Mouse (Mus musculus): ENCODE results near the gene Rpl32. TPM values are rescaled to one million over a fixed set of nuclear protein-coding genes. Genes with fewer than 3 reads are reported as not detected.

The Rpl32 gene
- total RNA-seq, 1 experiment = 3,173 TPM

DNA sequence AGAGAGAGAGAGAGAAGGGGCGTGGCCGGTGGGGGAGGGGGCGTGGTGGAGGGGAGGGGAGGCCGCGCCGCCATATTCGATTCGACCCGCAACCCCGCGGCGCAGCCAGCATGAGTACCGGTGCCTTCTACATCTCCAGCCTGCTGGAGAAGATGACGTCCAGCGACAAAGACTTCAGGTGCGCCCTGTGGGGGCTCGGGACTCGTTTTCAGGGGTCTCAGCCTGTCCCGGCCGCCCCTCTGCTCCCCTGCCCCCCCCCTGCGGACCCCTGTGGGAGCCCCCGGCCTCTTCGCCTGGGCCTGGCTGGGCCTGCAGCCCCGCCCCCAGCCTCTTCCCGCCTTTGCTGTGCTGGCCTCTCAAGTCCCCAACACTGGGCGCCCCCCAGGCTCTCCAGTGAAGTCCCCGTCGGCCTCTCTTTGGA is 34.0 kb downstream of the Rpl32 start, which contains the start of gene Cand2:
Cand2 (plus strand) TSS at position 38 of the 421 bp plus-strand sequence.
- Histone ChIP-seq H3K36me3 (ENCODE audit: control insufficient read depth, insufficient read depth, low read length, poor library complexity, severe bottlenecking) (no peaks in the 10 kb centered on the region; the same call in 1 of the 2 replicates), H3K4me3 (ENCODE audit: insufficient read depth in 1 of 2, low read depth in 1 of 2, low read length in 2 of 2, poor library complexity in 1 of 2, severe bottlenecking in 1 of 2) (peak within 1 kb of the TSS; percentile 86 to 97), H3K4me1 (ENCODE audit: control insufficient read depth in 2 of 2, insufficient read depth in 2 of 2, low read length in 2 of 2, poor library complexity in 1 of 2) (peaks cover 0 to 7% of the 10 kb centered on the region in 2 experiments; a peak in 2 of 4 replicates), H3K9me3 (ENCODE audit: control insufficient read depth, insufficient read depth, low read depth, low read length) (no peaks in the 10 kb centered on the region), H3K27ac (ENCODE audit: insufficient read depth, low read depth, low read length, poor library complexity, severe bottlenecking) (no peak within 1 kb of the TSS; the same call in 1 of the 2 replicates), H3K9ac (ENCODE audit: insufficient read depth, low read depth, low read length, poor library complexity, severe bottlenecking) (peak within 1 kb of the TSS; percentile 75)
- in situ Hi-C loops (cut with MboI; ENCODE audit: low sequenced_read_pairs in 2 of 2, unreplicated experiment in 2 of 2) = loop anchor here in 1 of 2 experiments (5.0 kb wide), 1 partner anchor 52 kb away; no protein-coding TSS in a partner anchor
- DNase-seq (ENCODE audit: low read depth, low spot score) = peak; percentile 47
- TF ChIP-seq HCFC1 (IDR thresholded peaks at IDR 0.05; ENCODE audit: borderline replicate concordance, insufficient read depth, low read length) = no peak
- TF ChIP-seq MAFK (IDR thresholded peaks at IDR 0.05; ENCODE audit: insufficient read depth, low read depth, low read length) = no peak
- TF ChIP-seq ZNF384 (IDR thresholded peaks at IDR 0.05; ENCODE audit: low read depth, low read length) = no peak
- TF ChIP-seq CHD2 (IDR thresholded peaks at IDR 0.05; ENCODE audit: low read depth, low read length) = no peak
- no peak for TF ChIP-seq ZC3H11A (IDR thresholded peaks at IDR 0.05; ENCODE audit: borderline replicate concordance, low read depth, low read length)

DNA sequence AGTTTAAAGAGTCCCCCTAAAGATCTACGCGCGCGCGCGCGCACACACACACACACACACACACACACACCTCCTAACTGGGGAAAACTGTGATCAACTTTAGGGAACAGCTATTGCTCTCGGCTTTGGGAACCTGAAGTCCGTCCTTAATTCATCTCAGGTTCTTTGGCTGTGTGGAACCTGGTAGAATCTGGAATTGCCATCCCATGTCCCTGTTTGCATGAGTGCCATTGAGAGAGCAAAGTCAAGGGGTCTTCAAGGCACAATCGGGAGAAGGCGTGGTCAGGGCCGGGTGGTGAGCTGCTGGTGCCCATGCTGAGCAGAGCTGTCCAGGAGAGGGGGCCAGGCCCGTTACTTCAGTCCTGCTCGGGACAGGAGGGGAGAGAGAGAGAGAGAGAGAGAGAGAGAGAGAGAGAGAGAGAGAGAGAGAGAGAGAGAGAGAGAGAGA is 34.6 kb downstream of the Rpl32 start:
- H3K27ac ChIP-seq (ENCODE audit: insufficient read depth, low read depth, low read length, poor library complexity, severe bottlenecking) = no peak overlapping the region
- H3K36me3 ChIP-seq (ENCODE audit: control insufficient read depth, insufficient read depth, low read length, poor library complexity, severe bottlenecking) = no peaks in the 10 kb centered on the region; the same call in 1 of the 2 replicates
- peak overlapping the region; percentile 57; the same call in 1 of the 2 replicates for H3K9ac ChIP-seq (ENCODE audit: insufficient read depth, low read depth, low read length, poor library complexity, severe bottlenecking)
- H3K9me3 ChIP-seq (ENCODE audit: control insufficient read depth, insufficient read depth, low read depth, low read length) = no peaks in the 10 kb centered on the region
- peaks cover 0 to 7% of the 10 kb centered on the region in 2 experiments; a peak in 2 of 4 replicates for H3K4me1 ChIP-seq (ENCODE audit: control insufficient read depth in 2 of 2, insufficient read depth in 2 of 2, low read length in 2 of 2, poor library complexity in 1 of 2)
- H3K4me3 ChIP-seq (ENCODE audit: insufficient read depth in 1 of 2, low read depth in 1 of 2, low read length in 2 of 2, poor library complexity in 1 of 2, severe bottlenecking in 1 of 2) = peak overlapping the region; percentile 86 to 97
- TF ChIP-seq MAFK (IDR thresholded peaks at IDR 0.05; ENCODE audit: insufficient read depth, low read depth, low read length) = no peak
- TF ChIP-seq ZC3H11A (IDR thresholded peaks at IDR 0.05; ENCODE audit: borderline replicate concordance, low read depth, low read length) = no peak
- no peak for TF ChIP-seq ZNF384 (IDR thresholded peaks at IDR 0.05; ENCODE audit: low read depth, low read length)
- no peak for TF ChIP-seq CHD2 (IDR thresholded peaks at IDR 0.05; ENCODE audit: low read depth, low read length)
- no peak for TF ChIP-seq HCFC1 (IDR thresholded peaks at IDR 0.05; ENCODE audit: borderline replicate concordance, insufficient read depth, low read length)
- DNase-seq (ENCODE audit: low read depth, low spot score) = peak; percentile 54
- in situ Hi-C loops (cut with MboI; ENCODE audit: low sequenced_read_pairs in 2 of 2, unreplicated experiment in 2 of 2) = loop anchor here in 1 of 2 experiments (5.0 kb wide), 1 partner anchor 52 kb away; no protein-coding TSS in a partner anchor

DNA sequence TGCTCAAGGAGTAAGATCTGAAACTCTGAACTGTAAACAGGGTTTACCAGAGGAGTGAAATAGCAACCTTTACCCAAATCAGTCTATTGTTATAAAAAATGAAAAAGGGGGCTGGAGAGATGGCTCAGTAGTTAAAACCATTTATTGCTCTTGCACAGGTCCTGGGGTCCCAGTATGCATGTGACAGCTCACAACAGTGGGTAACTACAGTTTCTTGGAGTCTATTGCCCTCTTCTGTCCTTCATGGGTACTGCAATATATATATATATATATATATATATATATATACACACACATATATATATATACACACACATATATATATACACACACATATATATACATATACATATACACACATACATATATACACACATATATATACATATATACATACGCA is 35.9 kb downstream of the Rpl32 start:
- in situ Hi-C loops (cut with MboI; ENCODE audit: low sequenced_read_pairs in 2 of 2, unreplicated experiment in 2 of 2) = loop anchor here in 1 of 2 experiments (5.0 kb wide), 1 partner anchor 50 kb away; no protein-coding TSS in a partner anchor
- TF ChIP-seq MAFK (IDR thresholded peaks at IDR 0.05; ENCODE audit: insufficient read depth, low read depth, low read length) (no peak), ZC3H11A (IDR thresholded peaks at IDR 0.05; ENCODE audit: borderline replicate concordance, low read depth, low read length) (no peak), ZNF384 (IDR thresholded peaks at IDR 0.05; ENCODE audit: low read depth, low read length) (no peak)
- H3K4me3 ChIP-seq (ENCODE audit: insufficient read depth in 1 of 2, low read depth in 1 of 2, low read length in 2 of 2, poor library complexity in 1 of 2, severe bottlenecking in 1 of 2) = no peak overlapping the region

GRCm38 (mm10) chr6:115772201-115772600 is 36.3 kb downstream of the Rpl32 start:
- no peaks in the 10 kb centered on the region for H3K9me3 ChIP-seq (ENCODE audit: control insufficient read depth, insufficient read depth, low read depth, low read length)
- in situ Hi-C loops (cut with MboI; ENCODE audit: low sequenced_read_pairs in 2 of 2, unreplicated experiment in 2 of 2) = loop anchor here in 1 of 2 experiments (5.0 kb wide), 1 partner anchor 50 kb away; no protein-coding TSS in a partner anchor
- H3K9ac ChIP-seq (ENCODE audit: insufficient read depth, low read depth, low read length, poor library complexity, severe bottlenecking) = no peak overlapping the region
- DNase-seq (ENCODE audit: low read depth, low spot score) = no peak
- no peaks in the 10 kb centered on the region; the same call in 1 of the 2 replicates for H3K36me3 ChIP-seq (ENCODE audit: control insufficient read depth, insufficient read depth, low read length, poor library complexity, severe bottlenecking)
- H3K4me3 ChIP-seq (ENCODE audit: insufficient read depth in 1 of 2, low read depth in 1 of 2, low read length in 2 of 2, poor library complexity in 1 of 2, severe bottlenecking in 1 of 2) = no peak overlapping the region
- H3K27ac ChIP-seq (ENCODE audit: insufficient read depth, low read depth, low read length, poor library complexity, severe bottlenecking) = no peak overlapping the region
- TF ChIP-seq ZNF384 (IDR thresholded peaks at IDR 0.05; ENCODE audit: low read depth, low read length) (no peak), ZC3H11A (IDR thresholded peaks at IDR 0.05; ENCODE audit: borderline replicate concordance, low read depth, low read length) (no peak), CHD2 (IDR thresholded peaks at IDR 0.05; ENCODE audit: low read depth, low read length) (no peak), MAFK (IDR thresholded peaks at IDR 0.05; ENCODE audit: insufficient read depth, low read depth, low read length) (no peak), HCFC1 (IDR thresholded peaks at IDR 0.05; ENCODE audit: borderline replicate concordance, insufficient read depth, low read length) (no peak)
- peaks cover 0 to 13% of the 10 kb centered on the region in 2 experiments; a peak in 2 of 4 replicates for H3K4me1 ChIP-seq (ENCODE audit: control insufficient read depth in 2 of 2, insufficient read depth in 2 of 2, low read length in 2 of 2, poor library complexity in 1 of 2)

More for the DNA sequence above, 35.9 kb downstream of the Rpl32 start:
- H3K9ac ChIP-seq (ENCODE audit: insufficient read depth, low read depth, low read length, poor library complexity, severe bottlenecking) = no peak overlapping the region
- no peak overlapping the region for H3K27ac ChIP-seq (ENCODE audit: insufficient read depth, low read depth, low read length, poor library complexity, severe bottlenecking)
- peaks cover 0 to 10% of the 10 kb centered on the region in 2 experiments; a peak in 2 of 4 replicates for H3K4me1 ChIP-seq (ENCODE audit: control insufficient read depth in 2 of 2, insufficient read depth in 2 of 2, low read length in 2 of 2, poor library complexity in 1 of 2)
- no peak for DNase-seq (ENCODE audit: low read depth, low spot score)
- H3K36me3 ChIP-seq (ENCODE audit: control insufficient read depth, insufficient read depth, low read length, poor library complexity, severe bottlenecking) = no peaks in the 10 kb centered on the region; the same call in 1 of the 2 replicates
- no peaks in the 10 kb centered on the region for H3K9me3 ChIP-seq (ENCODE audit: control insufficient read depth, insufficient read depth, low read depth, low read length)

Data from ES-E14 (cell line).